Mouse (Mus musculus): ENCODE measurements around the gene Mtx2.

DNA sequence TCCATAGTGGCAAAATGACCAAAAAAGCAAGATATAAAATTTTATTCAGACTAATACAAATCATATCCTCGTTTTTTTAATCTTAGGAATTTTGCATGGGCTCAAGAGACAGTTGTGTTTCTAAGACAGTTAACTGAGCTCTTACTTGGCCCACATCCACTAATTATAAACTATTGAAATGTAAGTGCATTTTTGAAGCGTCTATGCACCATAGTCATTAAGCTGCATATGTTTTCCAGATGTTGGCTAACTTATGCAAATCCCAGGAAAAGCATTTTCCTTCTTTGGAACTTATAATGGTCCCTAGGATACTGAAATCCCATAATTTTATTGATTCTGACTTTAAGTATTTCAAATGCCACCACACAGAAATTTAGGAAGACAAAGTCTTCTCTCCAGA is 68.5 kb downstream of the Mtx2 start:
- TF ChIP-seq CTCF (conservative IDR thresholded peaks at IDR 0.05 in 1 of 2, IDR thresholded peaks at IDR 0.05 in 1 of 2; ENCODE audit: low read depth in 2 of 2, low read length in 2 of 2) (no peak), MAFK (IDR thresholded peaks at IDR 0.05; ENCODE audit: insufficient replicate concordance, low read length) (no peak), POLR2A (IDR thresholded peaks at IDR 0.05; ENCODE audit: low read depth, low read length) (no peak), TCF12 (IDR thresholded peaks at IDR 0.05; ENCODE audit: low read depth, low read length) (no peak), POLR2AphosphoS2 (IDR thresholded peaks at IDR 0.05; ENCODE audit: low read depth, low read length) (no peak), MAX (IDR thresholded peaks at IDR 0.05; ENCODE audit: low read length) (no peak), UBTF (IDR thresholded peaks at IDR 0.05; ENCODE audit: low read depth, low read length) (no peak), MAZ (IDR thresholded peaks at IDR 0.05; ENCODE audit: low read depth, low read length) (no peak), EP300 (IDR thresholded peaks at IDR 0.05; ENCODE audit: low read length) (no peak), USF1 (IDR thresholded peaks at IDR 0.05; ENCODE audit: low read depth, low read length) (no peak)
